Mouse (Mus musculus) hindbrain, embryonic 13.5 days (tissue): Measurements from ENCODE around the gene Ccdc65. TPM values are rescaled to one million over a fixed set of nuclear protein-coding genes. Genes with fewer than 3 reads are reported as not detected.

Experiments
- ATAC-seq: fragments of 200-750 bp; cut with Nextera tagmentation; 2 replicates; pipeline ENCODE4 v1.8.0; 2017; ENCODE audit warnings: moderate TSS enrichment; ENCODE audit not compliant: low FRiP score
- H3K27ac ChIP-seq: fragments of 300-500 bp; sonication (generic); 2 replicates; pipeline ENCODE4 v1.5.1; 2015; ENCODE audit warnings: inconsistent platforms, mild to moderate bottlenecking, moderate library complexity
- H3K27me3 ChIP-seq: fragments of 300-500 bp; sonication (generic); 2 replicates; pipeline ENCODE4 v1.6.1; 2015; ENCODE audit warnings: mild to moderate bottlenecking, inconsistent platforms
- H3K36me3 ChIP-seq: fragments of 300-500 bp; sonication (generic); 2 replicates; pipeline ENCODE4 v1.6.1; 2015; ENCODE audit warnings: mild to moderate bottlenecking, inconsistent platforms
- H3K4me1 ChIP-seq: fragments of 300-500 bp; sonication (generic); replicated peaks from 2 replicates; pipeline ENCODE4 v1.6.1; 2015; ENCODE audit warnings: inconsistent platforms
- H3K4me2 ChIP-seq: fragments of 300-500 bp; sonication (generic); 2 replicates; pipeline ENCODE4 v1.6.1; 2015; ENCODE audit warnings: inconsistent platforms, mild to moderate bottlenecking, moderate library complexity
- H3K4me3 ChIP-seq: fragments of 300-500 bp; sonication (generic); 2 replicates; pipeline ENCODE4 v1.5.1; 2015; ENCODE audit warnings: mild to moderate bottlenecking, inconsistent platforms
- H3K9ac ChIP-seq: fragments of 300-500 bp; sonication (generic); 2 replicates; pipeline ENCODE4 v1.6.1; 2015; ENCODE audit warnings: mild to moderate bottlenecking, inconsistent platforms
- H3K9me3 ChIP-seq: fragments of 300-500 bp; sonication (generic); 2 replicates; pipeline ENCODE4 v1.6.1; 2016; ENCODE audit warnings: inconsistent platforms
- WGBS: fragments of 180-500 bp; shearing (Covaris S2); methylation state at CpG from one replicate; pipeline ENCODE4 v1.1.7; 2015; 5-methylcytosine and 5-hydroxymethylcytosine counted together
- polyA plus RNA-seq: library from polyadenylated mRNA; unstranded; fragments of >200 nt; fragmentation: Nextera tagmentation; extraction: Ambion mirVana; gene quantifications from 2 replicates; pipeline ENCODE4 v1.2.1, GENCODE M21; 2015

The Ccdc65 gene
- polyA plus RNA-seq, 1 experiment from 2014 or later: 4.3 TPM

DNA sequence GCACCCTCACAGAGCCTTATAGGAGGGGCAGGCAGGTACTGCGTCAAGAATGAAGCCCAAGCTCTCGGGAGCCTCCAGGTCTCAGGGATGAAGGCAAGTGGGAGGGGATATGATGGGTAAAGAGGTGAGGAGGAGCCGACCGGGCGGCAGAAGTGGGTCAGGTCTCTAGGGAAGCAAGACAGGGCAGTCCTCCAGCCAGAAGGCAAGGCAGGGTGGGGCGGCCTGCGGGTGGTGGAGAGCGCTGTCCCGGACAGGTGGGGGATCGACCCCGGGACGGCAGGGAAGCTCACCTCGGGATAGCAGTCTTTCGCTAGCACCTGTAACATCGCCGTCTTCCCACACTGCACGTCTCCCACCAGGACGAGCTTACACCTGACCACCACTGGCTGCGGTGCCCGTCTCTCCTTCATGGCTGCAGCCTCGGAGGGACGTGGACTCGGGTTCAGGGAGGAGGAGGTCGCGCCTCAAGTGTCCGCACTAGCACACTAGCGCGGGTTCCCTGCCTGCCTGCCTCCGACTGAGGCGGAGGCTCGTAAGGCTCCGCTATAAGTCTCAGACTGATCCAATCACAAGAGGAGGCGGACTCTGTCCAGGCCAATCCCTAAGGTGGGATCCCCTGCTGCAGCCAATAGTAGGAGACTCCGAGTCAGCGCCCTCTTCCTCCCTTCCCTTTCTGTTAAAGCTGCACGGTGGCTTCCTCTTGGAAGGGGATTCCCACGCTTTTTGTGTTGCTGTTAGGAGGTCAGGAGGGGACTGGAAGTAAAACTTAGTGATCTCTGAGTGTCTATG lies 30.9 kb upstream of the Ccdc65 start, which contains the start of gene Rnd1:
Gene Rnd1, minus strand, starts transcription at position 522 of the 789 bp plus-strand sequence.
- Histone ChIP-seq H3K9ac (peak within 1 kb of the TSS; percentile 73), H3K36me3 (no peaks in the 10 kb centered on the region), H3K27ac (no peak within 1 kb of the TSS), H3K4me2 (peak within 1 kb of the TSS; percentile 99), H3K9me3 (no peaks in the 10 kb centered on the region), H3K4me1 (peaks cover 39% of the 10 kb centered on the region), H3K4me3 (peak within 1 kb of the TSS; percentile 56), H3K27me3 (peaks cover 16% of the 10 kb centered on the region)
- 0% methylated on average over 34 of the region's 37 CpGs for WGBS
- ATAC-seq: peak; percentile 93

DNA sequence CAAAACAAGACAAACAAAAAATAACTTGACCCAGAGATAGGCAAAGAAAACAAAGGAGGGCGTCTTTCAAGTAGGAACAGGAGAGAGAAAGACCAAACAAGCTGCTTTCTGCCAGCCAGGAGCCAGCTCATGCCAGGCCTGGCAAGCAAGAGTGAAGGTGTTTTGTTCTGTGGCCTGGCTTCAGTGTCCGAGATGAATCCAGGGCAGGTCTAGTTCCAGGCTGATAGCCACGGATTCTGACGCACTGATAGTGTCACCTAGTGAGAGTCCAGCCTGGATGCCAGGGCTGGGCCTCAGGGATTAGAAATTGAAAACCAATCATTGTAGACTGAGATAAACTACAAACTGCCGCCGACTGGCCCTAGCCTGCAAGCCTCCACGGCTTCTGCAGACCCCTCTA lies 30.0 kb upstream of the Ccdc65 start:
- Histone ChIP-seq H3K36me3 (no peaks in the 10 kb centered on the region), H3K9ac (no peak overlapping the region), H3K27ac (no peak overlapping the region), H3K4me3 (no peak overlapping the region), H3K27me3 (peaks cover 16% of the 10 kb centered on the region), H3K4me2 (peak overlapping the region; percentile 99; the same call in 1 of the 2 replicates), H3K9me3 (no peaks in the 10 kb centered on the region), H3K4me1 (peaks cover 39% of the 10 kb centered on the region)
- no peak for ATAC-seq
- 77% methylated on average over 7 of the region's 7 CpGs for WGBS

- Histone ChIP-seq H3K27ac (no peak overlapping the region), H3K27me3 (peaks cover 16% of the 10 kb centered on the region), H3K4me1 (peaks cover 21% of the 10 kb centered on the region), H3K36me3 (no peaks in the 10 kb centered on the region), H3K9ac (no peak overlapping the region), H3K9me3 (no peaks in the 10 kb centered on the region), H3K4me3 (no peak overlapping the region), H3K4me2 (no peak overlapping the region)
- no peak for ATAC-seq
- 93% methylated on average over 8 of the region's 8 CpGs for WGBS
Measured at GRCm38 (mm10) chr15:98680660-98681059, 27.3 kb upstream of the Ccdc65 start.

- Histone ChIP-seq H3K9ac (no peak overlapping the region), H3K36me3 (no peaks in the 10 kb centered on the region), H3K4me2 (no peak overlapping the region), H3K27ac (no peak overlapping the region), H3K9me3 (no peaks in the 10 kb centered on the region), H3K4me3 (no peak overlapping the region), H3K4me1 (peaks cover 11% of the 10 kb centered on the region), H3K27me3 (peaks cover 16% of the 10 kb centered on the region)
- no peak for ATAC-seq
- 90% methylated on average over 7 of the region's 7 CpGs for WGBS
Measured at GRCm38 (mm10) chr15:98681633-98682032, 26.4 kb upstream of the Ccdc65 start.

DNA sequence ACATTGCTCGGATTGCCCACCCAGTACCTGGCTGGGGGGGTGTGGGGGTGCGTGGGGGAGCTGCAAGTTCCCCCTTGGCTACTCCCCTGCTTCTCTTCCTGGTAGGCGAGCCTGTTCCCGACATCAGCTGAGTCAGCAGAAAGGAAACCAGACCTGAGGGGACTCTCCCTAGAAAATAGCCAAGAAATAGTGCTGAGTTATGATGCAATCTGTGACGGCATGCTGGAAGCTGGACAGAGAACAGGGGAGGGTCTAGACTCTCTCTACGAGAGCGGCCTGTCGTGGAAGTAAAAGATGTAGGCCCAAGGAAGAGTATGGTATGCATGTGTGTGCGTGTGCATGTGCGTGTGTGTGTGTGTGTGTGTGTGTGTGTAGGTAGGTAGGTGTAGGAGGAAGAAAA lies 24.8 kb upstream of the Ccdc65 start:
- 74% methylated on average over 10 of the region's 10 CpGs for WGBS
- ATAC-seq: no peak
- no peak overlapping the region for H3K4me3 ChIP-seq
- no peaks in the 10 kb centered on the region for H3K9me3 ChIP-seq
- H3K36me3 ChIP-seq: no peaks in the 10 kb centered on the region
- H3K27ac ChIP-seq: no peak overlapping the region
- peaks cover 16% of the 10 kb centered on the region for H3K27me3 ChIP-seq
- no peak overlapping the region for H3K9ac ChIP-seq
- H3K4me1 ChIP-seq: no peaks in the 10 kb centered on the region
- no peak overlapping the region for H3K4me2 ChIP-seq

- 89% methylated on average over 1 of the region's 1 CpGs for WGBS
- no peaks in the 10 kb centered on the region for H3K9me3 ChIP-seq
- ATAC-seq: no peak
- no peak overlapping the region for H3K4me2 ChIP-seq
- no peak overlapping the region for H3K9ac ChIP-seq
- H3K36me3 ChIP-seq: no peaks in the 10 kb centered on the region
- H3K27me3 ChIP-seq: peaks cover 14% of the 10 kb centered on the region
- H3K4me1 ChIP-seq: no peaks in the 10 kb centered on the region
- no peak overlapping the region for H3K4me3 ChIP-seq
- H3K27ac ChIP-seq: no peak overlapping the region
Measured at GRCm38 (mm10) chr15:98683746-98684145, 24.3 kb upstream of the Ccdc65 start.

DNA sequence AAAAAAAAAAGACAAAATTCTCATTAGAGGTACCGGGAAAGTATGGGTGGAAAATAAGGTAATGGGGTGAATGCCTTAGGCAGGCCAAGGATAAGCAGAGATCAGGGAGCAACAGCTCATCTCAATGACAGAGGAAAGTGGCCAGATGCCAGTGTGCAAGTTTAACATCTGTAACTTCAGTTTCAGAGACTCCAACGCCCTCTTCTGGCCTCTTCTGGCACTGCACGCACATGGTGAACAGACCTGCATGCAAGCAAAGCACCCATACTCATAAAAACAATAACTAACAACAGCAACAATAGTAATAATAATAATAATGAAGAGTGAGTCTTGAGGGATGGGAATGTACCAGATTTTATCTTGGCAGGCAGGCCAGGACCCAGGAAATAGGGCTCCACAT lies 22.1 kb upstream of the Ccdc65 start:
- H3K4me2 ChIP-seq: no peak overlapping the region
- ATAC-seq: no peak
- H3K27me3 ChIP-seq: 0 out of 2 replicates have a peak, but pooled peaks cover 3% of the 10 kb centered on the region
- H3K36me3 ChIP-seq: no peaks in the 10 kb centered on the region
- no peaks in the 10 kb centered on the region for H3K9me3 ChIP-seq
- WGBS: 67% methylated on average over 3 of the region's 3 CpGs
- H3K4me3 ChIP-seq: no peak overlapping the region
- H3K9ac ChIP-seq: no peak overlapping the region
- H3K4me1 ChIP-seq: peaks cover 4% of the 10 kb centered on the region; the same call in 1 of the 2 replicates
- H3K27ac ChIP-seq: no peak overlapping the region

- ATAC-seq: no peak
- Histone ChIP-seq H3K4me2 (no peak overlapping the region), H3K4me3 (no peak overlapping the region), H3K27me3 (no peaks in the 10 kb centered on the region), H3K4me1 (peaks cover 16% of the 10 kb centered on the region), H3K27ac (no peak overlapping the region), H3K36me3 (no peaks in the 10 kb centered on the region), H3K9me3 (no peaks in the 10 kb centered on the region), H3K9ac (no peak overlapping the region)
- 79% methylated on average over 2 of the region's 2 CpGs for WGBS
Measured at GRCm38 (mm10) chr15:98689682-98690081, 18.3 kb upstream of the Ccdc65 start.

GRCm38 (mm10) chr15:98691486-98692147 lies 16.4 kb upstream of the Ccdc65 start:
- H3K27ac ChIP-seq: 0 out of 2 replicates have a peak overlapping the region, but pooled peaks have one; percentile 15

GRCm38 (mm10) chr15:98692171-98692715 lies 15.8 kb upstream of the Ccdc65 start:
- Histone ChIP-seq H3K4me2 (no peak overlapping the region), H3K27me3 (no peaks in the 10 kb centered on the region), H3K36me3 (no peaks in the 10 kb centered on the region), H3K9ac (no peak overlapping the region), H3K4me1 (peaks cover 16% of the 10 kb centered on the region), H3K9me3 (no peaks in the 10 kb centered on the region), H3K27ac (0 out of 2 replicates have a peak overlapping the region, but pooled peaks have one; percentile 15), H3K4me3 (no peak overlapping the region)
- ATAC-seq: no peak
- 53% methylated on average over 11 of the region's 11 CpGs for WGBS

More at GRCm38 (mm10) chr15:98691486-98692147, 16.4 kb upstream of the Ccdc65 start:
- Histone ChIP-seq H3K27me3 (no peaks in the 10 kb centered on the region), H3K4me2 (0 out of 2 replicates have a peak overlapping the region, but pooled peaks have one; percentile 17), H3K9ac (no peak overlapping the region; the same call in 1 of the 2 replicates), H3K9me3 (no peaks in the 10 kb centered on the region), H3K36me3 (no peaks in the 10 kb centered on the region), H3K4me3 (no peak overlapping the region), H3K4me1 (peaks cover 16% of the 10 kb centered on the region)
- ATAC-seq: 0 out of 2 replicates have a peak, but pooled peaks have one; percentile 43
- 5% methylated on average over 7 of the region's 7 CpGs for WGBS

GRCm38 (mm10) chr15:98695726-98696125 lies 12.3 kb upstream of the Ccdc65 start:
- no peak overlapping the region for H3K4me2 ChIP-seq
- WGBS: 59% methylated on average over 9 of the region's 9 CpGs
- H3K36me3 ChIP-seq: no peaks in the 10 kb centered on the region
- no peak for ATAC-seq
- no peak overlapping the region for H3K27ac ChIP-seq
- H3K4me1 ChIP-seq: peaks cover 24% of the 10 kb centered on the region
- no peaks in the 10 kb centered on the region for H3K9me3 ChIP-seq
- H3K27me3 ChIP-seq: peaks cover 8% of the 10 kb centered on the region
- no peak overlapping the region for H3K4me3 ChIP-seq
- no peak overlapping the region for H3K9ac ChIP-seq

- Histone ChIP-seq H3K27ac (no peak overlapping the region), H3K9ac (no peak overlapping the region), H3K4me3 (no peak overlapping the region), H3K27me3 (peaks cover 13% of the 10 kb centered on the region), H3K9me3 (no peaks in the 10 kb centered on the region), H3K36me3 (no peaks in the 10 kb centered on the region), H3K4me1 (peaks cover 19% of the 10 kb centered on the region), H3K4me2 (no peak overlapping the region)
- no peak for ATAC-seq
- 62% methylated on average over 8 of the region's 8 CpGs for WGBS
Measured at GRCm38 (mm10) chr15:98696216-98696615, 11.8 kb upstream of the Ccdc65 start.
